Mouse (Mus musculus): Measurements from ENCODE around the gene Urad.
A peak's percentile ranks its signal among the peaks of the same experiment; 100 is the strongest.

Gene Urad

DNA sequence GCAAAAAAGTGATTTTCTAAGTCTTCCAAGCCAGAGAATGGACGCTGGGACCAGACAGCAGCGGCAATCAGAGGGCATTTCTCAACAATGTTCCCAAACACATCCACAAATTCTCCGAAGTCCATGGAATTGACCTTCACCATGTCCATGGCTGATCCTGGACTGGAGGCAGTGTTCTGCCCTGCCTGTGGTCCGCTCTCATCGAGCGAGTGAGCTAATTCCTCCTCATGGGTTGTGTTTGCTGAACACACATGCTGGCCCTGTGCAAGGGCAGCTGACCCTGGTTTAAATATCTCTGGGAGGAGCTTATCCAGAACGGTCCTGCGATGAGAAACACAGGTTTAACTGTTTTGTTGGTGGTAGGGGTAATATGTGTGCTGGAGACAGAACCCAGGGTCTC, at the start of gene Urad:
Gene Urad (minus strand): TSS at position 258 of the 400 bp plus-strand sequence.
- no peaks in the 10 kb centered on the region for H3K36me3 ChIP-seq (ENCODE audit: control insufficient read depth, insufficient read depth, low read length, poor library complexity, severe bottlenecking)
- no peak for DNase-seq (ENCODE audit: low read depth, low spot score)

DNA sequence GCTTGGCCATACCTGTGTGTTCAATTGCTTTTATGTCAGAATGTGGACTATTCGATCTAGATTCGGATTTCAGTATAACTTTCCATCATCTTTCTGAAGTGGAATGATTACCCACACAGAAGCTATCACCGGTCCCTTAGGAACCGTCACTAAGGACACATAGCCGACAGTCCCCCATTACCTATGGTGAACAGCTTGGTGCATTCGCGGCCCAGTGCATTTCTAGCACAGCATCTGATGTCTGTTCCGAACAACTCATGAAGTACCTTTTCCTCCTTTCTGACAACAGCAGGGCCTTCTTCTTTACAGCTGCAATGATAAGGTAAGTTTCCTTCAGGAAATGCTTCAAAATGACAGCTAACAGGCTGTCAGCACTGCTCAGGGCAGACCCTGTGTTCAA, 48.0 kb upstream of the Urad start:
- Histone ChIP-seq H3K36me3 (ENCODE audit: control insufficient read depth, insufficient read depth, low read length, poor library complexity, severe bottlenecking) (no peaks in the 10 kb centered on the region), H3K27me3 (ENCODE audit: control insufficient read depth, insufficient read depth, low read length, poor library complexity, severe bottlenecking) (no peaks in the 10 kb centered on the region)
- no peak for DNase-seq (ENCODE audit: low read depth, low spot score)

More for the DNA sequence above, at the start of gene Urad:
- H3K27me3 ChIP-seq (ENCODE audit: control insufficient read depth, insufficient read depth, low read length, poor library complexity, severe bottlenecking) = no peaks in the 10 kb centered on the region

DNA sequence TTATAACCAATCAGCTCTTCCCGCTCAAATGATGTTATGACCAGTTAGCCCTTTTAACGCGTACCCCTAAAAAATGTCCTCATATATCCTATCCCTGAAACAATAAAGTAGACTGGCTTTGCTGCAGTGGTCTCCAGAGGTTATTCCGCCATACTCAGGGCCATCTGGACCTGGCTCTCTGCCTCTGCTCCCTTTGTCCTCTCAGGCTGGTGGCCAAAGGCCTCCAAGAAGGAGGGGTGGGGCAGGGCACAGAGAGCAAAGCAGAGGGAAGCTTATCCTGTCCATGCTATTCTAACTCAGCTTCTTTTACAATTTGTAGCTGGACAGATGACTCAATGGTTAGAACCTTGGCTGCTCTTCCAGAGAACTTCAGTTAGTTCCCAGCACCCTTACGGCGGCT, 46.0 kb upstream of the Urad start:
- Histone ChIP-seq H3K27me3 (ENCODE audit: control insufficient read depth, insufficient read depth, low read length, poor library complexity, severe bottlenecking) (no peaks in the 10 kb centered on the region), H3K36me3 (ENCODE audit: control insufficient read depth, insufficient read depth, low read length, poor library complexity, severe bottlenecking) (no peaks in the 10 kb centered on the region)
- DNase-seq (ENCODE audit: low read depth, low spot score) = no peak

DNA sequence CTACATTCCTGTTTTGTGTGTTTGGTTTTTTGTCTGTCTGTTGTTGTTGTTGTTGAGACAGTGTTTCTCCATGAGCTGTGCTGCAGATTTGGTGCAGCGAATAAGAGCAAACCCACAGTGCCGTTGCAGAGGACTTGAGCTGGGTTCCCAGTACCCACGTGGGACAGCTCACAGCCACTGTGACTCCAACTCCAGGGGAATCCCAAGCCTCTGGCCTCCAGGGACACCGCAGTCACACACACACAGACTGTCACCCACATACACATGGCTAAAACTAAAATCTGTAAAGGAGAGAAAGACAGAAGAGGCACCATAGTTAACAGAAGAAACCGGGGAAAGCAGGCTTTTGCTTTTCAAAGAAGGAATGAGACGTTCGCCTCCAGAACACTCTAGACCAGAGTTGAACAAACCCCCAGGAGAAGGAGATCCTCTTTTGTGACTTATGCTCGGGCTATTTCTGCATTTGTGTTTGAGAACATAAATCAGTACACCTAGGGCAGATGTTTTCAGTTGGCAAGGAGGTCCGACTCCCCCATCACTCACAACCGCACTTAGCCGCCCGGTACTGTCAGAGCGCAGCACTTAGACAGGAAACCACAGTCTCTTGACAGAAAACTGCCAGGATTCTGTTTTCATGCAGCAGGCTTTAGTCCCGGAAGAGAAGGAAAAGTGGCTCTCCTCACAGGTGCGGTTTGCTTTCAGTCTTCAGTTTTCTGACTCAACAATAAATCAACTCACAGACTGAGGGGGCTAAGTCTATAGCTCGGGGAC, 43.9 kb upstream of the Urad start:
- Histone ChIP-seq H3K36me3 (ENCODE audit: control insufficient read depth, insufficient read depth, low read length, poor library complexity, severe bottlenecking) (no peaks in the 10 kb centered on the region), H3K27me3 (ENCODE audit: control insufficient read depth, insufficient read depth, low read length, poor library complexity, severe bottlenecking) (no peaks in the 10 kb centered on the region)
- peak; percentile 59 for DNase-seq (ENCODE audit: low read depth, low spot score)

DNA sequence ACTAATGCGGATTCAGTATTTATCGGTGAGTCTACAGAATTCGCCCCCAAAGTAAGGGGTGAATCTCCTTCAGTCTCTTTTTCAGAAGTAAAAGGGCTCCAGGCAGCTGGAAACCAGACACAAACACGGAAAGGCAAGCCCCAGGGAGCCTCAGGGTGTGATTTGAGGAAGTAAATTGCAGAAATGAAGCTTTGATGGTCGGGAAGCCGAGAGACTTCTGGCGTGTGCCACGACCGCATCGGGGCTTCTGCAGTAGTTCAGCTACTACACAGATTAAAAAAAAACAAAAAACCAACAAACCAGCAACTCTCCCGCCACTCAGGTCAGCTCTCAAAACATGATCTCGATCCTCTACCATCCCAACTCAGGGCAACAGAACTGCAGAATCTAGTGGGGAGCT, 40.8 kb upstream of the Urad start:
- H3K27me3 ChIP-seq (ENCODE audit: control insufficient read depth, insufficient read depth, low read length, poor library complexity, severe bottlenecking) = no peaks in the 10 kb centered on the region
- H3K36me3 ChIP-seq (ENCODE audit: control insufficient read depth, insufficient read depth, low read length, poor library complexity, severe bottlenecking) = no peaks in the 10 kb centered on the region
- peak; percentile 89 for DNase-seq (ENCODE audit: low read depth, low spot score)

DNA sequence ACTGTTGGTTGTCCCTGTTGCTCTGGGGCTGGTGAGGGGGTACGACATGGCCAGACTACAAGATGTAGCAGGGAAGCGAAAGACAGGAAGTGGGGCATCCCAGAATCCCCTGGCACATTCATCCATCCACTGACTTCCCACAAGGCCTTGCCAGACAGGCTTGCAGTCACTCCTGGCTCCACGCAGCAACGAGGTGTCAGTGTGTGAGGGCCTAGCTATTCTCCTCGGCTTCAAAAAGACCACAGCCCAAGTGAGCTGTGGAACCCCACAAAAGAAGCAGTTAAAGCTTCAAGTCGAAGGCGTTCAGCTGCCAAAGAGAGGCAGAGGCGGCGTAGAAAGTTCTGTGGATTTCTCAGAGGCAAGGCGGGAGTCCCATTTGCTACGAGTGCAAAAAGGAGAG, 36.2 kb upstream of the Urad start:
- Histone ChIP-seq H3K36me3 (ENCODE audit: control insufficient read depth, insufficient read depth, low read length, poor library complexity, severe bottlenecking) (no peaks in the 10 kb centered on the region), H3K27me3 (ENCODE audit: control insufficient read depth, insufficient read depth, low read length, poor library complexity, severe bottlenecking) (no peaks in the 10 kb centered on the region)
- no peak for DNase-seq (ENCODE audit: low read depth, low spot score)

DNA sequence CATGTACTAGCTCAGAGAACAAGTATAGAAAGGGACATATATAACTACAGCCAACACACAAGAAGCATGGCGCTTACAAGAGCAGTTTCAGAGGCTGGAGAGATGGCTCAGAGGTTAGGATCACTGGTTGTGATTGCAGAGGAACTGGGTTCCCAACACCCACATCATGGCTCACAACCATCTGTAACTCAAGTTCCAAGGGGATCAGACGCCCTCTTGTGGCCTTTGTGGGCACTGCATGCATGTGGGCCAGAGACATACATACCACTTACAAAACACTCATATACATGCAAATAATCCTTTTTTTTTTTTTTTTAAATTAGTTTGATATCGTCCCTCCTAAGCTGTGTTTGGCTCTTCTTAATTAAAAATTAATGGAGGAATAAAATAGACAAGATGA, 35.3 kb upstream of the Urad start:
- H3K27me3 ChIP-seq (ENCODE audit: control insufficient read depth, insufficient read depth, low read length, poor library complexity, severe bottlenecking) = no peaks in the 10 kb centered on the region
- peak; percentile 79 for DNase-seq (ENCODE audit: low read depth, low spot score)
- H3K36me3 ChIP-seq (ENCODE audit: control insufficient read depth, insufficient read depth, low read length, poor library complexity, severe bottlenecking) = no peaks in the 10 kb centered on the region

DNA sequence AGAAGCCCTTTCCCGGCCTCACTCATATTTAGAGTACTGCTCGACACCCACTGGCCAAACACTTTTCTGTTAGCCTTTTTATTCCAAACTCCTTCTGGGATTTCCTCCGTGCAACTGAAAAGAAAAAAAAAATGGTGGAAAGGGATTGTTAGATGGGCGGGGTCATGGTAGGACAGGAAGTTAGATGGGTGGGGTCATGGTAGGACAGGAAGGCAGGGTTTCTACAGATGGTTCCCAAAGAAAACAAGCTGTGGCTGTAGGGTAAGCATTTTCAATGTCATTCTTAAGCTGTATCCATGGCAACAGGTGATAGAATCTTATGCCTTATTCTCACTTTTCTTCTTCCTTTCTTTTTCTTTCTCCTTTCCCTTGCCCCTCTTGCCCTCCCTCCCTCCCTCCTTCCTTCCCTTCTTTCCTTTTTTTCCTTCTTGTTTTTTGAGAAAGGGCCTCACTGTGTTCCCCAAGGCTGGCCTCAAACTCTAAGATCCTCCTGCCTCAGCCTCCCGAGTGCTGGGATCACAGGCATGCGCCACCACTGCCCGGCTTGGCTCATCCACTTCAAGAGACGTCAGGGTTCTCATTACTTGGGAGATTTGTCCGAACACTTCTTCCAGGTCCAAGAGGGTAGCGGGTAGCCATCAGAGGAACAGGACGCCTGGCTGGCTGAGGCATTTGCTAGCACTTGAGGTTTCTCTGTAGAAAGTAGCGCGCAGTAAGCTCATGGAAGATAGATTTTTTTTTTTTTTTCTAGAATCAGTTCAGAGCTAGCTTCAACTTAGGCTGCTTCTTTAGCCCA, 34.2 kb upstream of the Urad start:
- H3K36me3 ChIP-seq (ENCODE audit: control insufficient read depth, insufficient read depth, low read length, poor library complexity, severe bottlenecking) = no peaks in the 10 kb centered on the region
- no peaks in the 10 kb centered on the region for H3K27me3 ChIP-seq (ENCODE audit: control insufficient read depth, insufficient read depth, low read length, poor library complexity, severe bottlenecking)
- DNase-seq (ENCODE audit: low read depth, low spot score) = no peak

DNA sequence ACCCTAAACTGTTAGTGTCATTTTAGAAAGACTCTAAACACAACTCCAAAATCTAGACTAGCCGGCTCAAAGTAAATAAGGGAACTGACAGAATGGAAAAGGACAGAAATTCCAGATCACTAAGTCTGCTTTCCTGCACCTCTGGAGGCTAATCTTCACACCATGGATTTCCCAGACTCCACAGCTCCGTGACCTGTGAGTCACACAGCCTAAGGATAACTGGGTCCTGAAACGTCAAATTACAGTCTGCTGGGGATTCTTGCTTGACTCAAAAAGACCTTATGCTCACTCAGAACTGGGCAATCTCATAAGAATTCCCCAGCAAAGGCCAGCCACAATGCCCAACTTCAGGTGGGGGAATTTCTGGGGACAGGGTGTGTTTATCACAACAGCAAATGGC, 33.5 kb upstream of the Urad start:
- H3K27me3 ChIP-seq (ENCODE audit: control insufficient read depth, insufficient read depth, low read length, poor library complexity, severe bottlenecking) = no peaks in the 10 kb centered on the region
- DNase-seq (ENCODE audit: low read depth, low spot score) = no peak
- no peaks in the 10 kb centered on the region for H3K36me3 ChIP-seq (ENCODE audit: control insufficient read depth, insufficient read depth, low read length, poor library complexity, severe bottlenecking)

DNA sequence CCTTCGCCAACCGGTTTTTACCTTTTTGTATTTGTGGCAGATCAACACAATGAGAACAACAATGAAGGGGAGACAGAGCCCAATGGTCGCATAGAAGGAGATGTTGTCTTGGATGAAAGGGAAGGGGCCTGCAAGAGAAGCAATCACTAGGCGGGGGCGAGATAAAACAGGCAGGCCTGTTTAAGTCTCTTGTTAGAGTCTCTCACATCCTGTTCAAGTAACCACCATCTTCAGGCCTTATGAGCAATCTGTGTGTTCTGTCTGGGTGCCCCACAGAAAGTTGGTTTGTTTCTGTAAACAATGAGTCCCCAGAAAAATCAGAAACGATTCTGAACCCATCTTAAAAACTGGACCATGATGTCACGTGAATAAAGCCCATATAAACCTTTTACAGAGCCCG, 32.7 kb upstream of the Urad start:
- DNase-seq (ENCODE audit: low read depth, low spot score) = no peak

DNA sequence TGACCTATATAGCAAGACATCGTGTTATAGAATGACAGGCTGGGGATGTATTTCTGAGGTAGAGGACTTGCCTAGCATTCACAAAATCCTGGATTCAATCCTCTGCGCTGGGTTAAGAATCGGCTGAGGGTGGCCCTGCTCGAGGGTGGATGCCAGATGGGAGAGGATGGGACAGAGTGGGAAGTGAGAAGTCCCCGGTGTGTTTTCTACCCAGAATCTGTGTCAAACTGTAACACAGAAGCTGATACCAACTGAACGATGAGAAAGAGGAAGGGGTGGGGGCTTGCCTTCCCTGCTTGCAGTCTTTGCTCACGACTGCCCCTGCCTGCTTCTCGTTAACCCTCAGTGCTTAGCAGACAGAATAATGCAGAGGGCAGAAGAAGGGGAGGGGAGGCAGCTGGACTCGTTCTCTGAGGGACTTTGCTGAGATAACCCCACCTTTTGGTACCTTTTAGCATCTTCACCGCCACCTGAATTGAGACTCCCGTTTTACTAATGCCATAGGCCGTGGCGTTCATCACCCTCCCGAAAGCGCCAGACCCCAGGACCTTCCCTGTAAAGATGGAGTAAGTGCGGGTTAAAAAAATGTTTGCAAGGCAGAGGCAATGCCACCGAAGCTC, 32.0 kb upstream of the Urad start:
- Histone ChIP-seq H3K27me3 (ENCODE audit: control insufficient read depth, insufficient read depth, low read length, poor library complexity, severe bottlenecking) (no peaks in the 10 kb centered on the region), H3K36me3 (ENCODE audit: control insufficient read depth, insufficient read depth, low read length, poor library complexity, severe bottlenecking) (no peaks in the 10 kb centered on the region)
- DNase-seq (ENCODE audit: low read depth, low spot score) = peak; percentile 49

More for the DNA sequence above, 32.7 kb upstream of the Urad start:
- H3K36me3 ChIP-seq (ENCODE audit: control insufficient read depth, insufficient read depth, low read length, poor library complexity, severe bottlenecking) = no peaks in the 10 kb centered on the region
- no peaks in the 10 kb centered on the region for H3K27me3 ChIP-seq (ENCODE audit: control insufficient read depth, insufficient read depth, low read length, poor library complexity, severe bottlenecking)

DNA sequence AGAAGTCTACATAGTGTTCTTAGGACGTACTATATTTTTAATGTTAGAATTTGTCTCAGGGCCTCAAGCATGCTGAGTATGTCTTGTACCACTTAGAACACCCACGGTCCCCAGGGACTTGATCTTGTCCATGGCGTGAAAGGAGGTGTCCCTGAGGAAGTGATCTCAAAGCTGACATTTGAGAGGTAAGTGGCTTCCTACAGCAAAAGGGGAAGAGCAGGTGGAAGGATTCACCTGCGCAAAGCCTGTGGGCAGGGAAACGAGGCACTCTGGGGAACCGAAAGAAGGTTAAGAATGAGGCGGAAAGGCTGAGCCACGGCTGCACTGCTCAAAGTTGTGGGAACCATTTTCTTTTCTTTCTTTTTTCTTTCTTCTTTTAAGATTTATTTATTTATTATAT, 29.7 kb upstream of the Urad start:
- Histone ChIP-seq H3K27me3 (ENCODE audit: control insufficient read depth, insufficient read depth, low read length, poor library complexity, severe bottlenecking) (no peaks in the 10 kb centered on the region), H3K36me3 (ENCODE audit: control insufficient read depth, insufficient read depth, low read length, poor library complexity, severe bottlenecking) (no peaks in the 10 kb centered on the region)
- peak; percentile 88 for DNase-seq (ENCODE audit: low read depth, low spot score)

DNA sequence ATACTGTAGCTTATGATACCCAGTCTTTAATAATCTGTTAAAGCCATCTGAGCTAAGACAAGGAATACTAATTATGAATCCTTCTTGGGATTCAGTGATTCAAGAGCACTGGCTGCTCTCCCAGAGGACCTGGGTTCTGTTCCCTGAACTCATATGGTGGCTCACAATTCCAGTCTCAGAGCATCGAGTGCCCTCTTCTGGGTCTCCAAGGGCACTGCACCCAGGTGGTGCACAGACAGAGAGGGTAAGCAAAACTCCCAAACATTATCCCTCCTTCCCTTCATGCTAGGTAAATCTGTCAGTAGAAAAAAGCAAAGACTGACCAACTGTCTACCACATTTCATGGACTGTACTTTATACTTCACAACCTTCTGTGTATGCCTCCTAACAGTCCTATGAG, 23.7 kb upstream of the Urad start:
- H3K36me3 ChIP-seq (ENCODE audit: control insufficient read depth, insufficient read depth, low read length, poor library complexity, severe bottlenecking) = no peaks in the 10 kb centered on the region
- DNase-seq (ENCODE audit: low read depth, low spot score) = peak; percentile 29
- H3K27me3 ChIP-seq (ENCODE audit: control insufficient read depth, insufficient read depth, low read length, poor library complexity, severe bottlenecking) = no peaks in the 10 kb centered on the region

DNA sequence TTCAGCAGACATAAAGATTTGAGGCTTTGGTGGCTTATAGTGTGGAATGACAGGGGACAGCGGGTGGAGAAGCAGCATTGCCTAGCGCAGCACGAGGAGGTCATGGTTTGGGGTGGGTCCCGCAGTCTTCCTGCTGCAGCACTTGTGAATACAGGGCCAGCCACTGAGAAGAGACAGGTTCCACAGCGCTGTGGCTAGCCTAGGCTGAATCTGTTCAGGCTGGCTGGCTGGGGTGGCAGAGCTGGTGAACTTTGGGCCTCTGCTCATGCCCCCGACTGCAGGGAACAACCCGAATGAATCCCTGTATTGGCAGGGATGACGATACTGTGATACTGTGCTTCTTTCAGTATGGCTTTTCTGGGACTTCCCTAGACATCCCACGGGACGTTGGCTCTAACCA, 21.7 kb upstream of the Urad start:
- Histone ChIP-seq H3K27me3 (ENCODE audit: control insufficient read depth, insufficient read depth, low read length, poor library complexity, severe bottlenecking) (no peaks in the 10 kb centered on the region), H3K36me3 (ENCODE audit: control insufficient read depth, insufficient read depth, low read length, poor library complexity, severe bottlenecking) (no peaks in the 10 kb centered on the region)
- DNase-seq (ENCODE audit: low read depth, low spot score) = no peak

DNA sequence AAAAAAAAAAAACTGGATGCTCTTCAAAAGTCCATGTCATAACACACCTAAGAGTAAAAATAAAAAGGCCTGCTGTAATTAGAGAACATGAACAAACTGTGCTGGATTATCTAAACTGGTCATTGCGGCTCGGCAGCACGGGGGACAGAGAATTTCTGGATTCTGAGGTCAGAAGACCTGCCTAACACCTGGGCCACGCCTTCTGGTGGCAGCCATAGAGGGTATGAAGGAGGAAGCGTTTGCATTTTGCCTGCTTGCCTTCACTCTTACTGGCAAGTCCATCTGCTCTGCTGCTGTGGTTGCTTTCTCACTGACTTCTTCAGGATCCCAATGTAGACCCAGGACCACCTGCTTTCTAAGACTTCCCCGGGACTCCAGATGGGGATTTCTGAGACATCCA, 20.7 kb upstream of the Urad start:
- Histone ChIP-seq H3K36me3 (ENCODE audit: control insufficient read depth, insufficient read depth, low read length, poor library complexity, severe bottlenecking) (no peaks in the 10 kb centered on the region), H3K27me3 (ENCODE audit: control insufficient read depth, insufficient read depth, low read length, poor library complexity, severe bottlenecking) (no peaks in the 10 kb centered on the region)
- DNase-seq (ENCODE audit: low read depth, low spot score) = no peak
